Comparison of ENCODE assay signal across 28 mouse cellular contexts in the genomic region with DNA sequence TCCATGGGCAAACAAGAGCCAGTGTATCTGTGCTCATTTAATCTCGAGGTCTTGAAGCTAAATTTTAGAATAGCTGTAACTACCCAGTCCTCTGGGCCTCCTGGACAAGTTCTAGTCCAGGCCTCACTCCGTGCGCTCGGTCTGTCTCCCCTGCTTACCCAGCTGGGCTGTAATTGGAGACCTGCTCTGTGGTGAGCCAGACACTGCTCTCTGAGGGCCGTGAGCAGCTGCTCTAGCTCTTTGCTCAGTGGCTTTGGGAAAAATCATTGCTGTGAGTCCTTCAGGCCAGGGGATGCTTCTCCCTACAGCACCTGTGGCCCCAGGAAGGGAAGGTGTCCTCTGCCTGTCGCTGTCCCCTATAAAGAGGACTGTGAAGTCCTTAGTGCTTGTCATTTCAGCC. TPM values are rescaled to one million over a fixed set of nuclear protein-coding genes. Genes with fewer than 3 reads are reported as not detected.
DNase-seq lines count a peak whose midpoint lies in the region; ATAC-seq and TF ChIP-seq lines count a peak whose summit lies in the region.
"Had no signal": no experiment of that assay in that cellular context is flagged by ENCODE, and none has a peak within 500 bp of the region (broad histone marks: within the 10 kb centered on the region; RNA-seq: fewer than 3 reads in every experiment).

No protein-coding gene starts in this region.

- 52% methylated on average over 6 of the region's 6 CpGs for WGBS in embryonic facial prominence, embryonic 10.5 days
- WGBS in limb, embryonic 14.5 days, result 30% methylated on average over 6 of the region's 6 CpGs

- peaks cover 43% of the 10 kb centered on the region for H3K4me1 ChIP-seq in embryonic facial prominence, embryonic 10.5 days
- peaks cover 12% of the 10 kb centered on the region; the same call in 1 of the 2 replicates for H3K4me1 ChIP-seq in limb, embryonic 14.5 days (ENCODE audit: control insufficient read depth, insufficient read depth, low read length)

- H3K9ac ChIP-seq in limb, embryonic 14.5 days (ENCODE audit: low read depth, low read length, severe bottlenecking), result no peak overlapping the region
- H3K9ac ChIP-seq: embryonic facial prominence, embryonic 13.5 days; forebrain, embryonic 15.5 days; hindbrain, embryonic 13.5 days; limb, embryonic 15.5 days; liver, embryonic 14.5 days; lung, embryonic 15.5 days had no signal

- no peaks in the 10 kb centered on the region for H3K36me3 ChIP-seq in embryonic facial prominence, embryonic 10.5 days (replicated peaks)
- H3K36me3 ChIP-seq in limb, embryonic 14.5 days (ENCODE audit: control insufficient read depth, insufficient read depth, low read length), result no peaks in the 10 kb centered on the region
- H3K36me3 ChIP-seq: embryonic facial prominence, embryonic 13.5 days; forebrain, embryonic 15.5 days; limb, embryonic 15.5 days; lung, embryonic 15.5 days had no signal

- H3K9me3 ChIP-seq in embryonic facial prominence, embryonic 10.5 days, result no peaks in the 10 kb centered on the region
- no peaks in the 10 kb centered on the region for H3K9me3 ChIP-seq in limb, embryonic 14.5 days (ENCODE audit: control insufficient read depth, low read length)
- H3K9me3 ChIP-seq: embryonic facial prominence, embryonic 13.5 days; forebrain, embryonic 15.5 days; hindbrain, embryonic 13.5 days; limb, embryonic 15.5 days; lung, embryonic 15.5 days had no signal

- no peaks in the 10 kb centered on the region for H3K27me3 ChIP-seq in embryonic facial prominence, embryonic 10.5 days (replicated peaks; ENCODE audit: low read depth, poor library complexity, severe bottlenecking)
- no peaks in the 10 kb centered on the region for H3K27me3 ChIP-seq in limb, embryonic 14.5 days (ENCODE audit: control insufficient read depth, insufficient read depth, low read length)
- H3K27me3 ChIP-seq: embryonic facial prominence, embryonic 13.5 days; forebrain, embryonic 15.5 days; limb, embryonic 15.5 days; lung, embryonic 15.5 days had no signal

- ATAC-seq in limb, embryonic 14.5 days (ENCODE audit: low FRiP score, low read depth), result peak; percentile 77; the same call in 1 of the 2 replicates
- ATAC-seq in inflammation-experienced regulatory T-cells, adult 6 months, result no peak
- ATAC-seq: forebrain, embryonic 15.5 days had no signal

- no peak overlapping the region for H3K4me3 ChIP-seq in layer of hippocampus, adult 2 months
- no peak overlapping the region for H3K4me3 ChIP-seq in embryonic facial prominence, embryonic 10.5 days
- H3K4me3 ChIP-seq in limb, embryonic 14.5 days (replicated peaks; ENCODE audit: low read length), result no peak overlapping the region
- H3K4me3 ChIP-seq: embryonic facial prominence, embryonic 13.5 days; forebrain, embryonic 15.5 days; hindbrain, embryonic 13.5 days; limb, embryonic 15.5 days; lung, embryonic 15.5 days had no signal

- H3K4me2 ChIP-seq in limb, embryonic 14.5 days (replicated peaks; ENCODE audit: low read depth, low read length, severe bottlenecking), result no peak overlapping the region
- H3K4me2 ChIP-seq: embryonic facial prominence, embryonic 13.5 days; forebrain, embryonic 15.5 days; hindbrain, embryonic 13.5 days; limb, embryonic 15.5 days; lung, embryonic 15.5 days had no signal

- DNase-seq in embryo, embryonic 10.5 days (ENCODE audit: low spot score), result peak; percentile 21
- DNase-seq in embryo, embryonic 10 days (ENCODE audit: low spot score), result no peak
- DNase-seq in layer of hippocampus, adult 2 months (ENCODE audit: low spot score in 2 of 2), result no peak
- DNase-seq in layer of hippocampus, adult 9-10 months (ENCODE audit: low spot score), result no peak
- DNase-seq in embryonic facial prominence, embryonic 10.5 days (ENCODE audit: low spot score), result peak; percentile 35
- DNase-seq in limb, embryonic 14.5 days (ENCODE audit: low spot score), result peak; percentile 45
- no peak for DNase-seq in urinary bladder, postnatal 14 days (ENCODE audit: low spot score)
- DNase-seq: adrenal gland, postnatal 14 days; cerebellum, adult 9-10 months; kidney, adult 18-20 months; kidney, postnatal 4 days; lung, postnatal 4 days; right cerebral cortex, postnatal 14 days; thymus, postnatal 14 days had no signal

- peak overlapping the region; percentile 37; the same call in 1 of the 2 replicates for H3K27ac ChIP-seq in layer of hippocampus, adult 2 months
- no peak overlapping the region for H3K27ac ChIP-seq in embryonic facial prominence, embryonic 10.5 days (replicated peaks)
- 0 out of 2 replicates have a peak overlapping the region, but pooled peaks have one; percentile 33 for H3K27ac ChIP-seq in limb, embryonic 14.5 days (replicated peaks; ENCODE audit: low read depth, low read length)
- H3K27ac ChIP-seq: embryonic facial prominence, embryonic 13.5 days; forebrain, embryonic 15.5 days; hindbrain, embryonic 13.5 days; limb, embryonic 15.5 days; liver, embryonic 14.5 days; lung, embryonic 15.5 days had no signal

- TF ChIP-seq CTCF in layer of hippocampus, adult 2 months (conservative IDR thresholded peaks at IDR 0.05), result no peak

- TF ChIP-seq POLR2A in limb, embryonic 14.5 days (IDR thresholded peaks at IDR 0.05; ENCODE audit: borderline replicate concordance, extremely low read depth, insufficient read depth, insufficient read length), result no peak

RNA-seq across cellular contexts. Expression of gene Acot7, which starts 28.3 kb away (rescaled TPM):
- 100 to 1,000 TPM; 306 to 335 TPM for total RNA-seq in layer of hippocampus, adult 2 months (2021)
- polyA plus RNA-seq in embryonic facial prominence, embryonic 10.5 days (2016; fragmentation: Nextera tagmentation; extraction: Ambion mirVana), result 51.8 and 55.5 TPM in 2 replicates
- polyA plus RNA-seq in limb, embryonic 14.5 days (2012; rRNA removed), result 47.7 and 50.3 TPM in 2 replicates
- 47.3 and 48.4 TPM in 2 replicates for polyA plus RNA-seq in limb, embryonic 14.5 days (2014; fragmentation: Nextera tagmentation; extraction: Ambion mirVana)
- polyA plus RNA-seq in inflammation-experienced regulatory T-cells, adult 6 months (2017; shearing (Covaris generic)), result 100 to 1,000 TPM; 124 to 249 (median 126) TPM

RNA-seq across cellular contexts. Expression of gene Hes2, which starts 47.5 kb away (rescaled TPM):
- not detected for total RNA-seq in layer of hippocampus, adult 2 months (2021)
- 0.11 and 1.0 TPM in 2 replicates for polyA plus RNA-seq in embryonic facial prominence, embryonic 10.5 days (2016; fragmentation: Nextera tagmentation; extraction: Ambion mirVana)
- 0.03 and 0.04 TPM in 2 replicates for polyA plus RNA-seq in limb, embryonic 14.5 days (2012; rRNA removed)
- not detected in 2 replicates for polyA plus RNA-seq in limb, embryonic 14.5 days (2014; fragmentation: Nextera tagmentation; extraction: Ambion mirVana)
- polyA plus RNA-seq in inflammation-experienced regulatory T-cells, adult 6 months (2017; shearing (Covaris generic)), result not detected
- total RNA-seq: adrenal gland, postnatal 14 days; granulocyte monocyte progenitor cell, adult 5-6 weeks; heart, postnatal 25 days; layer of hippocampus, postnatal 10 days; left cerebral cortex, postnatal 10 days; midbrain, postnatal 0 days had no signal
- polyA plus RNA-seq: brain, embryonic 14.5 days; embryonic facial prominence, embryonic 13.5 days; forebrain, embryonic 15.5 days; heart, embryonic 14.5 days; midbrain, postnatal 0 days had no signal

RNA-seq across cellular contexts. Expression of gene Espn, which starts 54.0 kb away (rescaled TPM):
- total RNA-seq in layer of hippocampus, adult 2 months (2021), result 1 to 10 TPM; 1.2 to 1.9 TPM
- 7.5 and 10.3 TPM in 2 replicates for polyA plus RNA-seq in embryonic facial prominence, embryonic 10.5 days (2016; fragmentation: Nextera tagmentation; extraction: Ambion mirVana)
- 1.7 TPM in 2 replicates for polyA plus RNA-seq in limb, embryonic 14.5 days (2012; rRNA removed)
- polyA plus RNA-seq in limb, embryonic 14.5 days (2014; fragmentation: Nextera tagmentation; extraction: Ambion mirVana), result 1.4 and 1.7 TPM in 2 replicates
- polyA plus RNA-seq in inflammation-experienced regulatory T-cells, adult 6 months (2017; shearing (Covaris generic)), result 10 to 100 TPM in 1 of 3 experiments, 1 to 10 TPM in 2; 6.0 to 13.1 (median 9.7) TPM
- total RNA-seq: granulocyte monocyte progenitor cell, adult 5-6 weeks had no signal

Comparison
In these comparisons a context has a peak if more than half of its experiments do, and no peak if none do; other contexts are left out.
1. DNase-seq: peak in embryo, embryonic 10.5 days (single experiment), embryonic facial prominence, embryonic 10.5 days (single experiment) and limb, embryonic 14.5 days (single experiment); none in embryo, embryonic 10 days (single experiment), layer of hippocampus, adult 2 months (0 of 2), layer of hippocampus, adult 9-10 months (single experiment) and urinary bladder, postnatal 14 days (single experiment).